In the genomic region with DNA sequence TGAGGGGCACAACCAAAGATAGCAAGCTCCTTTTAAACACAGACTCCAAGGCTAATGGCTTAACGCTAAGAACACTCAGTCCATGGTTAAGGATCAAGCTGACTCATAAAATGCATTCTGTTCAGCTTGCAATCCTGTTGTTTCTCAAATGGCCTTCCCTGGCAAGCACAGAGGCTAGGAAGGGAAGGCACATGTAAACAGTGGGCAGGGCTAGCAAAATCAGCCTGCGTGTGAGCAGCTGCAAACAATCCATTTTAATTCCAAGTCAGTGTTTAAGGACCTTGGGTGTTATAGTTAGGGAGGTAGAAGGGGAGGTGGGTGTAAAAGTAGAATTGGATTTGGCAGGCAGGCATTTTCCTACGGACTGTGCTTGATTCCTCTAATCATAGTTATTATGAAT, we compare ENCODE assay signal across 19 mouse cellular contexts.
DNase-seq lines count a peak whose midpoint lies in the region; ATAC-seq and TF ChIP-seq lines count a peak whose summit lies in the region.
"Had no signal": no experiment of that assay in that cellular context is flagged by ENCODE, and none has a peak within 500 bp of the region (broad histone marks: within the 10 kb centered on the region; RNA-seq: fewer than 3 reads in every experiment).

No protein-coding gene starts in this region.

- peak; percentile 24 for DNase-seq in layer of hippocampus, adult 11-12 months (ENCODE audit: low spot score)
- no peak for DNase-seq in layer of hippocampus, adult 9-11 months
- DNase-seq in lung, embryonic 14.5 days, result peak; percentile 17
- no peak for DNase-seq in lung, postnatal 25 days (ENCODE audit: low spot score)
- peak; percentile 57 for DNase-seq in forebrain, embryonic 14.5 days (ENCODE audit: low spot score)
- no peak for DNase-seq in liver, embryonic 11.5 days (ENCODE audit: low spot score)
- no peak for DNase-seq in right cerebral cortex, postnatal 14 days
- DNase-seq: adrenal gland, postnatal 36 days; embryo, embryonic 11 days; gastrocnemius, postnatal 10 days; liver, postnatal 0 days; lung, postnatal 4 days; thymus, postnatal 4 days had no signal

- H3K4me3 ChIP-seq in lung, embryonic 14.5 days (ENCODE audit: low read depth, low read length), result no peak overlapping the region
- H3K4me3 ChIP-seq in forebrain, embryonic 14.5 days (ENCODE audit: low read depth, low read length), result no peak overlapping the region
- H3K4me3 ChIP-seq in stomach, embryonic 16.5 days (replicated peaks; ENCODE audit: low read length), result no peak overlapping the region
- no peak overlapping the region for H3K4me3 ChIP-seq in liver, embryonic 11.5 days (ENCODE audit: low read depth, low read length)
- H3K4me3 ChIP-seq: hindbrain, embryonic 13.5 days; intestine, embryonic 15.5 days; limb, embryonic 15.5 days; midbrain, embryonic 10.5 days; neural tube, embryonic 13.5 days had no signal

- no peaks in the 10 kb centered on the region for H3K9me3 ChIP-seq in lung, embryonic 14.5 days (ENCODE audit: low read depth, low read length)
- H3K9me3 ChIP-seq in forebrain, embryonic 14.5 days (replicated peaks; ENCODE audit: control insufficient read depth, low read length), result no peaks in the 10 kb centered on the region
- H3K9me3 ChIP-seq in stomach, embryonic 16.5 days (replicated peaks; ENCODE audit: control insufficient read depth, low read length), result no peaks in the 10 kb centered on the region
- no peaks in the 10 kb centered on the region for H3K9me3 ChIP-seq in liver, embryonic 11.5 days (ENCODE audit: control insufficient read depth, low read length)
- H3K9me3 ChIP-seq: hindbrain, embryonic 13.5 days; intestine, embryonic 15.5 days; limb, embryonic 15.5 days; midbrain, embryonic 10.5 days; neural tube, embryonic 13.5 days had no signal

- no peak overlapping the region for H3K27ac ChIP-seq in lung, embryonic 14.5 days (ENCODE audit: low read depth)
- no peak overlapping the region for H3K27ac ChIP-seq in forebrain, embryonic 14.5 days (ENCODE audit: low read depth, low read length)
- H3K27ac ChIP-seq in stomach, embryonic 16.5 days (ENCODE audit: low read length), result no peak overlapping the region
- H3K27ac ChIP-seq in liver, embryonic 11.5 days (ENCODE audit: low read depth, low read length), result no peak overlapping the region
- H3K27ac ChIP-seq: hindbrain, embryonic 13.5 days; intestine, embryonic 15.5 days; limb, embryonic 15.5 days; midbrain, embryonic 10.5 days; neural tube, embryonic 13.5 days had no signal

- peak; percentile 28; the same call in 1 of the 2 replicates for ATAC-seq in lung, embryonic 14.5 days (ENCODE audit: insufficient read depth)
- ATAC-seq in forebrain, embryonic 14.5 days, result peak; percentile 80
- peak; percentile 60; the same call in 1 of the 2 replicates for ATAC-seq in stomach, embryonic 16.5 days (ENCODE audit: insufficient read depth, low FRiP score)
- ATAC-seq in liver, embryonic 11.5 days (replicated peaks; ENCODE audit: low FRiP score), result no peak
- ATAC-seq: intestine, embryonic 15.5 days; liver, postnatal 0 days had no signal

- WGBS in lung, embryonic 14.5 days, result 32% methylated on average over 3 of the region's 3 CpGs
- 27% methylated on average over 3 of the region's 3 CpGs for WGBS in forebrain, embryonic 14.5 days
- WGBS in stomach, embryonic 16.5 days, result 27% methylated on average over 3 of the region's 3 CpGs
- 53% methylated on average over 3 of the region's 3 CpGs for WGBS in liver, embryonic 11.5 days

- no peaks in the 10 kb centered on the region for H3K36me3 ChIP-seq in lung, embryonic 14.5 days (ENCODE audit: insufficient read depth)
- no peaks in the 10 kb centered on the region for H3K36me3 ChIP-seq in forebrain, embryonic 14.5 days (ENCODE audit: control insufficient read depth, insufficient read depth, low read length)
- H3K36me3 ChIP-seq in stomach, embryonic 16.5 days (ENCODE audit: control insufficient read depth, insufficient read depth, low read length), result no peaks in the 10 kb centered on the region
- no peaks in the 10 kb centered on the region for H3K36me3 ChIP-seq in liver, embryonic 11.5 days (ENCODE audit: control insufficient read depth, insufficient read depth, low read length)
- H3K36me3 ChIP-seq: hindbrain, embryonic 13.5 days; intestine, embryonic 15.5 days; limb, embryonic 15.5 days; midbrain, embryonic 10.5 days; neural tube, embryonic 13.5 days had no signal

- no peak overlapping the region for H3K9ac ChIP-seq in lung, embryonic 14.5 days
- H3K9ac ChIP-seq in forebrain, embryonic 14.5 days (ENCODE audit: low read length), result no peak overlapping the region
- no peak overlapping the region for H3K9ac ChIP-seq in stomach, embryonic 16.5 days (ENCODE audit: low read length)
- H3K9ac ChIP-seq in liver, embryonic 11.5 days (ENCODE audit: low read depth, low read length), result no peak overlapping the region
- H3K9ac ChIP-seq: hindbrain, embryonic 13.5 days; intestine, embryonic 15.5 days; limb, embryonic 15.5 days; liver, postnatal 0 days; neural tube, embryonic 13.5 days had no signal

- no peaks in the 10 kb centered on the region for H3K27me3 ChIP-seq in lung, embryonic 14.5 days (ENCODE audit: insufficient read depth, low read length)
- no peaks in the 10 kb centered on the region for H3K27me3 ChIP-seq in forebrain, embryonic 14.5 days (replicated peaks; ENCODE audit: control insufficient read depth, insufficient read depth, low read length)
- no peaks in the 10 kb centered on the region for H3K27me3 ChIP-seq in stomach, embryonic 16.5 days (ENCODE audit: control insufficient read depth, insufficient read depth, low read length)
- H3K27me3 ChIP-seq in liver, embryonic 11.5 days (replicated peaks; ENCODE audit: control insufficient read depth, insufficient read depth, low read length), result no peaks in the 10 kb centered on the region
- H3K27me3 ChIP-seq: hindbrain, embryonic 13.5 days; intestine, embryonic 15.5 days; limb, embryonic 15.5 days; neural tube, embryonic 13.5 days had no signal

- no peak for TF ChIP-seq CTCF in lung, embryonic 14.5 days (IDR thresholded peaks at IDR 0.05; ENCODE audit: low read depth)

- H3K4me1 ChIP-seq in lung, embryonic 14.5 days (ENCODE audit: insufficient read depth), result no peaks in the 10 kb centered on the region
- H3K4me1 ChIP-seq in forebrain, embryonic 14.5 days (ENCODE audit: control insufficient read depth, insufficient read depth, low read length), result peaks cover 6% of the 10 kb centered on the region; the same call in 1 of the 2 replicates
- no peaks in the 10 kb centered on the region for H3K4me1 ChIP-seq in stomach, embryonic 16.5 days (ENCODE audit: control insufficient read depth, insufficient read depth, low read length)
- no peaks in the 10 kb centered on the region for H3K4me1 ChIP-seq in liver, embryonic 11.5 days (replicated peaks; ENCODE audit: control insufficient read depth, insufficient read depth, low read length)
- H3K4me1 ChIP-seq: hindbrain, embryonic 13.5 days; limb, embryonic 15.5 days; midbrain, embryonic 10.5 days had no signal

- no peak overlapping the region for H3K4me2 ChIP-seq in lung, embryonic 14.5 days
- no peak overlapping the region for H3K4me2 ChIP-seq in forebrain, embryonic 14.5 days (ENCODE audit: low read length)
- peak overlapping the region; percentile 2; the same call in 1 of the 2 replicates for H3K4me2 ChIP-seq in stomach, embryonic 16.5 days (ENCODE audit: low read depth, low read length)
- no peak overlapping the region for H3K4me2 ChIP-seq in liver, embryonic 11.5 days
- H3K4me2 ChIP-seq: hindbrain, embryonic 13.5 days; intestine, embryonic 15.5 days; limb, embryonic 15.5 days; neural tube, embryonic 13.5 days had no signal

Comparison
In these comparisons a context has a peak if more than half of its experiments do, and no peak if none do; other contexts are left out.
1. DNase-seq: peak in layer of hippocampus, adult 11-12 months (single experiment), lung, embryonic 14.5 days (single experiment) and forebrain, embryonic 14.5 days (single experiment); none in layer of hippocampus, adult 9-11 months (single experiment), lung, postnatal 25 days (single experiment), liver, embryonic 11.5 days (single experiment) and right cerebral cortex, postnatal 14 days (single experiment).